Mouse (Mus musculus): ENCODE data around the gene Mob3c. TPM values are rescaled to one million over a fixed set of nuclear protein-coding genes. Genes with fewer than 3 reads are reported as not detected.

Mob3c gene
- total RNA-seq, 2 experiments from 2014 or later: 7.0 to 19.3 TPM

DNA sequence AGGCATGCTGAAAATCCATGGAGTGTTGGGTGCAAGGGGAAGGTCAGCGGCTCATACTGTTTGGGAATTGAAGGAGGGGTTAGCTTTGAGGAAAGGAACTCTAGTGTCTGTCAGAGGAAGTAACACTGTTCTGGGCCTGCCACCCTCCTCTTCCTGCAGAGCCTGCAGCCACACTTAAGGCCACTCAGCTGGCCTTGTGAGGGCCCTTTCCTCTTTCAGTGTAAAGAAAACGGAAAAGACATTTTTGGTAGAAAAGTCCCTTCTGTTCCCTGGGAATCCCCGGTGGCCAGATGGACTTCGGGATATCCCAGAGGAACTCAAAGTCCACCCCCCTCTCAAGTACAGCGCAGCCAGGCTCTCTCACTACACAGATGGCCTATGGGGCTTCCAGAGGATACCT lies 2.6 kb downstream of the Mob3c start:
- no peak for ATAC-seq (replicated peaks; ENCODE audit: low FRiP score, low TSS enrichment, poor library complexity, severe bottlenecking)

DNA sequence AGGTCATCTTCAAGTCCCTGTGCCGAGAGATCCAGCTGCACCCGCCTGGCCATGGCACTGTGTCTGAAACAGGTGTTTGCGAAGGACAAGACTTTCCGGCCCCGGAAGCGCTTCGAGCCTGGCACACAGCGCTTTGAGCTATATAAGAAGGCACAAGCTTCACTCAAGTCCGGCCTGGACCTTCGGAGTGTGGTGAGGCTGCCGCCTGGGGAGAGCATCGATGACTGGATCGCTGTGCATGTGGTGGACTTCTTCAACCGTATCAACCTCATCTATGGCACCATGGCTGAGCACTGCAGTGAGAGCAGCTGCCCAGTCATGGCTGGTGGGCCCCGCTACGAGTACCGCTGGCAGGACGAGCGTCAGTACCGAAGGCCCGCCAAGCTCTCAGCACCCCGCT lies 3.3 kb downstream of the Mob3c start:
- ATAC-seq (replicated peaks; ENCODE audit: low FRiP score, low TSS enrichment, poor library complexity, severe bottlenecking): no peak

DNA sequence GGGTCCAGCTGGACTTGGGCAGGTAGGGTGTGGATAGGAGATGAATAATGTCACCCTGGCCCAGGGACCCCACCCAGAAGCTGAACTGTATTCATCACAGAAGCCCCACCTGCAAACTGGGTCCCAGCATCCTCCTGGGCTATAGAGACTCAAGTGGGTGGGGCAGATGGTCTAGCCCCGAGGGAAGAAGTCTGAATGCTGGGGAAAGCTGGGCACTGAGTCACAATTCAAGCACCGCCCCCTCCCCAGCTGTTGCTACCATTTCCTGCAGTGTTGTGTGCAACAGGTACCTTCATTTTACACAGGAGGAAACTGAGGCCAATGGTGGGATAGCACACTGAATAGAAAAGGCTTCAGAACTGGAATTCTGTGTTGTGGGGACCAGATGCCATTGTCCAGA lies 4.1 kb downstream of the Mob3c start:
- no peak for ATAC-seq (replicated peaks; ENCODE audit: low FRiP score, low TSS enrichment, poor library complexity, severe bottlenecking)

DNA sequence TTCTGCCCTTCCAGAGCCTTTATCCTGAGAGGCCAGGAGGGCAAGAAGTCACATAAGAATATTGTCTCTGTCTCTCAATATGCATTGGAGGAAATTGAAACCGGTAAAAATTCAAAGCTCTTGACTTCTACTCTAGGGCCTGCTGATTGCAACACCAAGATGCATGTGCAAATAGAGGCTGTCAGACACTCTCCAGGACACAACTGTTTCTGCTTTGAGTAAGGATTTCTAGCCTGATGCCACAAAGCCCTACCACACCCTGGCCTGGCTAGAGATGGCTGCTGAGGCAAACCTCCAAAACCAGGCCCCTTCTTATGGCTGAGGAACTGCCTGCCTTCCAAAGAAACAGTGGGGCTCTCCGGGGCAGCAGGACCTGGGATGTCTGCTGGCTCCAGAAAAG lies 7.7 kb downstream of the Mob3c start:
- ATAC-seq (replicated peaks; ENCODE audit: low FRiP score, low TSS enrichment, poor library complexity, severe bottlenecking): no peak

DNA sequence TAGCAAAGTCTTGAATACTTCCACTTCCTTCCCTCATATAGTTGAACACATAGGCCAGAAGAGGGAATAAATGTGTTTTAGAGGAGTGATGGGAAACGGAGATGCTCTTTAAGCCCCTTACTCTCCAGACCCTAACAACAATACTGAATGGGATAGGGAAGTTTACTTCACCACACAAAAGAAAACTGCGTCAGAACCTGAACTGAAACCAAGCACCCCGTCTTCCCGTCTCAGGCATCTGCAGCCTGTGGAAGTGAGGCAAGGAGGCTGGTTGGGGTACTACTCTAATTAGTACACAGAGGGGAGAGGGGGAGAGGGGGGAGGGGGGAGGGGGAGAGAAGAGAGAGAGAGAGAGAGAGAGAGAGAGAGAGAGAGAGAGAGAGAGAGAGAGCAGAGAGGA lies 10.3 kb downstream of the Mob3c start:
- ATAC-seq (replicated peaks; ENCODE audit: low FRiP score, low TSS enrichment, poor library complexity, severe bottlenecking): no peak

DNA sequence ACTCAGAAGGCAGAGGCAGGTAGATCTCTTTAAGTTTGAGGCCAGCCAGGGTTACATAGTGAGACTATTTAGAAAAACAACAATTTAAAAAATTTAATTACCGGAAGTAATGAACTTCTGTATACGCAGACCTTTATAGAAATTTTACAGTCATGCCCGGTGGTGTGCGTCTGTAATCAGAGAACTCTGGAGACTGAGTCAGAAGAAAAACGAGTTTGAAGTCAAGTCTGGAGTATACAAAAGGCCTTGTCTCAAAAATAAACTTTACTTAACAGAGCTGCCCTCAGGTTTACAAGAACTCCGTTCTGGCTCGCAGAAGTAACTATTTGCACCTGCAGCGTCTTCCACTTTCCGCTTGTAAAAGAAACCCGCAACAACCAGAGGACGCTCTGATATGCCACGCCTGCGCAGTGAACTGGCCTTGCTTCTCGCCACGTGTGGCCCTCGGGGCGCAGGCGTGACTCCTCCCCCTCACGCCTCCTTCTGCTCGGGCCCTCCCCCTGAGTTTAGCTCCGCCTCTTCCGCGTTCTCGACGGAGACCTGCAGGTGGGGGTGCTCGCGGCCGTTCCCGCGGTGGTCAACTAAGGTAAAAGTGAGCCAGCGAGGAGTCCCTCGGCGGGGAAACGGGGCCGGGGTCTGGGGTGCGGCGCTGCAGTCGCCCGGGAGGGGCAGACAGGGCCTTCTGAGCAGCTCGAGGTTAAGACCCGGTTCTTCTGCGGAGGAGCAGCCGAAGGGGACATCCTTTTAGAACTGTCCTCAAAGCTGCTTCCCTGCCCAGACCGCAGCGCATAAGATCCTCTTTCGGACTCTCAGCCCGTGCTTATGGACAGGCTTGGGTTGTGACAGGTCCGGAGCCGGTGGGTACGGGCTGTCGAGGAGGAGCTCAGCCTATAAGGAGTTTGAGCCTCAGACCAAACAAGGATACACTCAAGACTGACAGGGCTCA lies 11.1 kb downstream of the Mob3c start, which contains the start of gene Mknk1:
Mknk1 (plus strand) TSS at position 503 of the 946 bp plus-strand sequence.
- peak; percentile 98 for ATAC-seq (replicated peaks; ENCODE audit: low FRiP score, low TSS enrichment, poor library complexity, severe bottlenecking)

DNA sequence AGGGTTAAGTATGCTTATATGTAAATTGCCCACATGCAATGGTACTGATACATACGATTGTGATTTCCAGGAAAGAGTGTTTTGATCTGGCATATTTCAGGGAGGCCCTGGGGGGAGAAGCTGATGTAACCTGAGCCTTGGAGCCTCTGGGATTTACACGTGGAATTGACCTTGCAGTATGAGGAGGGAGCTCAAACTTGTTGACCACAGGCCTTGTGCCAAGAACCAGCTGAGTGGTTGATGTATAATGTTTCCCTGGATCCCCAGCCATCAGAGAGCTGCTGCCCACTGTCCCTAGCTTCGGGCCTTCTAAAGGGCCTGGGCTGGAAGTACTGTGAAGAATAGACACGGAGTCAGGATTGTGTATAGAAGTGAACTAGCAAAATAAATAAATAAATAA lies 12.1 kb downstream of the Mob3c start:
- no peak for ATAC-seq (replicated peaks; ENCODE audit: low FRiP score, low TSS enrichment, poor library complexity, severe bottlenecking)

DNA sequence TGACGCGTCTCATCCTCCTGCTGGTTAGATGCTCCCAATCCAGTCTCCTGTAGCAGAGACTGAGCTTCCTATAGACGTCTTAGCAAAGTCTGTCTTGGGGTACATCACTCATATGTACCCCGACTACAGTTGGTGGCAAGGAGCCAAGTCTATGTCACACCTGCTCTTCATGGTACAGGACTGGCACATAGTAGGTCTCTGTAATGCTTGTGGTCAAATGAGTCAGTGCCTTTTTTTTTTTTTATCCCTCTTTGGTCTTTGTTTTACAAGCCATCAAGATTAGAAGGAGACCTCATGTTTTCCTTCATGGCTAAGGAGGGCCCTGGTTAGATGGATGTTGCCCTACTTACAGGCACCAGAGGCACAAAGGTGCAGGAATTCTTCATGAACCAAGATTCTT lies 12.9 kb downstream of the Mob3c start:
- ATAC-seq (replicated peaks; ENCODE audit: low FRiP score, low TSS enrichment, poor library complexity, severe bottlenecking): no peak

DNA sequence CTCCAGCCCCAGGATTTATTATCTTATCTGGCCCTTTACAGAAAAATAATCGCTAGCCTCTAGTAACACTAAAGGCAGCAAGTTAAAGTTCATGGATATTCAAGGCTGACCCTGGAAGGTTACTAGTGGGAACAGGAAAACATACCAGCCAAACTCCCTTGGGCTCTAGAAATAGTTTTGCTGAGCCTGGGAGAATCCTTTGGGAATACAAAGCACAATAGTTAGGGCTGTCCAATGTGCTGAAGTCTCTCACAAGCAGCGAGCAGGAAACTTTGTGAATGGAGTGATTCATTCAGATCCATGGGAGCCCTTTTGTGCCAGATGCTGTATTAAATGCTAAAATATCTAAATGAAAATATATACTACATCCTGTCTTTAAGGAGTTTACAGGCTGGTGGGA lies 18.8 kb downstream of the Mob3c start:
- no peak for ATAC-seq (replicated peaks; ENCODE audit: low FRiP score, low TSS enrichment, poor library complexity, severe bottlenecking)

DNA sequence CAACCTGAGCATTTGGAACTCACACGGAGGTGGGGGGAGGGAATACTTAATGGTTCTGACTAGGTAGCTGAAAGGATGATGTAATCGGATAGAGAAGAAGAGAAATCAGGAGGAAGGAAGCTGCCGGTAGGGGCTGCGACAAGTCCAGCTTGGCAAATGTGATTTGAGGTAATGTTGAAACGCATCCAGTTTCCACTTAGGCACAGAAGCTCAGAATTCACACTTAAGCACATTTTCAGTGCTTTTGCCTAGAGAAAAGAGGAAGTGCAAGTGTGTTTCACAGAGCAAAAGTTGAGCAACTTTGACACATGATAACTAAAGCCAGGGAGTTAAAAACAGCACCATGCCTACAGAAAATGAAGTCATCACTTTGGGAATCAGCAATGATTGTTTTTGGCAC lies 19.5 kb downstream of the Mob3c start:
- no peak for ATAC-seq (replicated peaks; ENCODE audit: low FRiP score, low TSS enrichment, poor library complexity, severe bottlenecking)

DNA sequence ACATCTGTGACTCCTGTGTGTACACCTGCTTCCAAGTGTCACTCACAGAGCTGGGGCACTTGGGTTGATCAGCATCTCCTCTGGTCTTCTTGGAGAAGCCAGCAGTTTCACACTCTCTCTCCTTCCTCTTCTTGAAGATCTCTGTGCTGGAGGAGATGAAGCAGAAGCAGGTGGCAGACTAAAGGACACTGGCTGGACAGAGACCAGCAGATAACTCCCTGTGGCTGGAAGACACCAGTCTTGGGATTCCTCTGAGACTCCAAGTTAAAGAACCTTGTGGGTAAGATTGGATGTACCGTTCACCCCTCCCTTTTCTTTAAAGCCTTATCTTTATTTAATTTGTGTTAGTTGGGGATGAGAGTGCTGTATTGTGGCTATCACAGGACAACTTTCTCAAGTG lies 20.2 kb downstream of the Mob3c start:
- peak; percentile 31 for ATAC-seq (replicated peaks; ENCODE audit: low FRiP score, low TSS enrichment, poor library complexity, severe bottlenecking)

DNA sequence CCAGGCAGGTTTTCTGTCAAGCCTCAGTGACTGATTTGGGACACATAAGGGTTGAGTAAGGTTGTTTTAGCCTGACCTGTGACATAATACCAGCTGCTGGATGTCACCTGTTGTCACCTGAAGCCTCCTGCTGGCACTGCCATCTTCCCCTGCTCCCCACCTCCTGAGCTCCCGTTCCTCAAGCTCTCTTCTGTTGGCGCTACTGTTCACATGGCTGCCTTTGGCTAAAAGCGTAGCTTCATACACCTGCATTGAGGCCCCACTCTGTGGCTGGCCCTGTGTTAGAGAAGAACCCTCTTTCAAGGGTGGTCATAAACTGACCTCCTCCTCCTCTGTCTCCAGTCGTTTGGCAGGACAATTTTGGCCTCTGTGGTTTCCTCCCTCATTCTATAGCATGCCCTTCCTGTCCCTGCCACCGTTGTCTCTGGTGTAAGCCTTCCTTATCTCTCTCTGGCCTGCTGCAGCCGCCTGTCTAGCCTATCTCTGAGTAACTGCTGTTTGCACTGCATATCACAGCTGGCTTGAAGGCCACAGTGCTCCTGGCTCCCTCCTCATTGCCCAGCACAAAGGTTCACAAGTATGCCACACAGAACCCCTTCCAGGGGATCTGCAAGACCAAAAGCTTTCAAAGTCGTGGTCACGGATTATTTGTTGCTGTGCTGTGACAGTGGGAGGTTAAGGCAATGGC lies 21.2 kb downstream of the Mob3c start:
- peak; percentile 98 for ATAC-seq (replicated peaks; ENCODE audit: low FRiP score, low TSS enrichment, poor library complexity, severe bottlenecking)

DNA sequence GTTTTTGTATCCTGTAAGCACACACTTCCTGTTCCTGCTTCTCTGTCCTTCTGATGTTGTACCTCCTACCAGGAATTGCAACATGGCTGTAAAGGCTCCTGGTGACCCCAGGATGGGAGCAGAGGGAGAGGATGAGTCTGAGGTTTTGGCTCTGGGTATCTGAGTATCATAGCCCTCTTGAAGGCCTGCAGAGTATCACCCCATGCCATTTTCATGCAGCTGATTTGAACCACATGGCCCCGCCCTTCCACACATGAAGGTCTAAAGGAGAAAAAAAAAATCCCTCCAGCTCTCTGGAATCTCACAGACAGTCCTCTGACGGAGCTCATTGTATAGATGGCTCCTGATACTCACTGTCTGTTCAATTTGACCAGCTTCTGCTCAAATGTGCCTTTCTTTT lies 22.2 kb downstream of the Mob3c start:
- no peak for ATAC-seq (replicated peaks; ENCODE audit: low FRiP score, low TSS enrichment, poor library complexity, severe bottlenecking)

DNA sequence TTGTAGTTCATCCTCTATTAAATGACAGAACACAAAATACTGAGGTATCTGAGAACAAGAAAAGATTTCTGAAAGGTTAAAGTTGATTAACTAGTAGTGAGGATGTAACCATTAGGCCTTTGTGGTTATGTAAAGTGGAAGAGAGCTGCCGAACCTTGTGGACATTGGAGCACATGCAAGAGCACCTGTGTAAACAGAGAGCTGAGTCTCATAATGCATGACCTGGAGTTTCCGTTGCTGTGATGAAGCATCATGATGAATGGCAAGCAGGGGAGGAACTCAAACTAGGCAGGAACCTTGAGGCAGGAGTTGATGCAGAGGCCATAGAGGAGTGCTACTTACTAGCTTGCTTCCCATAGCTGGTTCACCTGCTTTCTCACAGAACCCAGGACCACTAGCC lies 22.7 kb downstream of the Mob3c start:
- no peak for ATAC-seq (replicated peaks; ENCODE audit: low FRiP score, low TSS enrichment, poor library complexity, severe bottlenecking)

DNA sequence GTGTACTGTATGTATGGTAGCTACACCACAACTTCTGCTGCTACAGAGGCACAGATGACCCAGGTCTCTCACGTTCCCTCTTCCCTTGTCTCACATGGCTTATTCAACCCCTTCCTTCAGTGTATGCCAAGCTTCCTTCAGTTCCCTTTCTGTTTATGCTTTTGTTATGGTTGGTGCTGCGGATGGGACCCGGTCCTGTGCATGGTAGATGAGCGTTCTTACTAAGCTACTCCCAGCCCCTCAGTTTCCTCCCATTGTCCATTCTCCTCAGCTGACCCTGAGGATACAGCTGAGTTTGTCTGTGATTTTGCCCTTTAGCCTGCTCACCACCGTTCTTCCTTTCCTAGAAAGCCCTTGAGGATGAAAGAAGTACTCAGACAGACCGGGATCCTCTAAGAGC lies 23.7 kb downstream of the Mob3c start:
- no peak for ATAC-seq (replicated peaks; ENCODE audit: low FRiP score, low TSS enrichment, poor library complexity, severe bottlenecking)

DNA sequence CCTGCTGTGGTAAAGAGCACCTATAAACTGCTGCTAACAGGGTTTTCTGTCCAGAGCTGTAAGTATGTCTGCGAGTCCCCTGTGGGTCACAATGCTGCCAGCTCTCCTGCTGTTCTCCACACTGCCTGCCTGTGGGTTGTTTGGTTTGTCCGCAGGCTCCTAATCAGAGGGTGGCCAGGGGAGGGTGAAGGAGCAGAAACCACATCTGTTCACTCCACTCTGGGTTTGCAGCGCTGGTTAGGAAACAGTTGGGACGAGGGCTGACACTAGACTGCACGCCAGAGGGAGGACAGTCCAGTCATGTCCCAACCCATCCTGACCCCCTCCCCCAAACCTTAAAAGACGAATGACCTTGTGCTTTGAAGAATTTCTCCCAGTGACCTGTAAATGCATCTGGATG lies 27.2 kb downstream of the Mob3c start:
- ATAC-seq (replicated peaks; ENCODE audit: low FRiP score, low TSS enrichment, poor library complexity, severe bottlenecking): peak; percentile 46; the same call in 1 of the 2 replicates

DNA sequence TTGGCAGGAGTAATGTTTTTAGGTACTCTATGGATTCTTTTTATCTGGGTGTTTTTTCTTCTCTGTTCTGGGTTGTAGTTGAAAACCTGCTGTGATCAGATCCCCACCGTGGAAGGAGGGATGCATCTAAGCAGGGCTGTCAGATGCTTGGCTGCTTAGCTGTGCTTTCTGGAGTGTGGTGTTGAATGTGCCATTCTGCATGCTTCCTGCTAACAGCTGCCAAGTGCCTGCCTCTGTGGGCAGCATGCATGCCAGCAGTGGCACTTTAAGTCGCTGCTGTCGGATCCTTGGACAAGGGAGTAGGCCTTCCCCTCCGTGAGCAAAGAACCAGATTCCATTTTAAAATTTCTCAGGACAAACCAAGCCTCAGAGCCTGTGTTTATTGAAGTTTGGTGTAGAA lies 27.7 kb downstream of the Mob3c start:
- ATAC-seq (replicated peaks; ENCODE audit: low FRiP score, low TSS enrichment, poor library complexity, severe bottlenecking): no peak

DNA sequence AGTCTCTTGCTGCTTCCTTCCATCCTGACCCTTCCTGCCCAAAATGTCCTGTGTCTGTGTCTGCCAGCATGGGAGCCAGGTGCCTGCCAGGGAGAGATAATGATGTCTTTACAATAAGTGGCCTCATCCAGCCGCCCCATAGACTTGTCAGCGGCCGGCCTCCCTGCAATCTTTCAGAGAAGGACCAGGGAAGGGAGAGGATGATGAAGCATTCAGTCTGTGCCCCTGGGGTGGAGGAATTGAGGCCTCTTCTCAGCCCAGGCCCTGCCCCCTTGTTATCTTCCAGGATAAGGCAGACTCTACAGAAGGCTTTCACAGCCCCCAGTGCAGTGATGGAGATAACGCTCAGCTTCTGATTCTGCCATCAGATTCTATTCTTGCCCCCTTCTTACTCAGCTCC lies 28.4 kb downstream of the Mob3c start:
- peak; percentile 71 for ATAC-seq (replicated peaks; ENCODE audit: low FRiP score, low TSS enrichment, poor library complexity, severe bottlenecking)

DNA sequence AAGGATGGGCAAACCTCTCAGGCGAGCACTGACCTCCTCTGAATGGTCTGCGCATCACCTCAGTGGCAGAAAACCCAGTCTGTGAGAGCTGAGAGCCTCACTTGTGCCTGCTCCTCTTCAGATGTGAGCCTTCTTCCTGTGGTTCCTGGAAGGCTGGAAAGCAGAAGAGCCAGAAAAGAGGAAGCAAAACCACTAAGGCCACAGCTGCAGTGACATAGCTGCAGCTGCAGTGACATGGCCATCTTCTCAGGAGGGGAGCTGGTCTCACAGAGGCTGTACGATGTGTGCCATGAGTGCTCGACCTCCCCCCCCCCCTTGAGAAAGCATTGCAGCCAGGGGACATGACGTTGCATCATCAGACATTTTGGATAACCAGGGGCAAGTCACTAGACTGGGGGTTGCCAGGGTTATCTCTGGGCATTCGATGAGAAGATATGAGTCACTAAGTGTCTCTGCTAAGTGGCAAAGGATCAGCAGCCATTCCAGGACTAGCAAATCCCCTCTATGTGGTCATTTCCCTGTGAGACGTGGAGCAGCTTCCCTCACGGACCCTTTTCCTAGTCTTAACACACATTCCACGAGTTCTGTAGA lies 29.5 kb downstream of the Mob3c start:
- ATAC-seq (replicated peaks; ENCODE audit: low FRiP score, low TSS enrichment, poor library complexity, severe bottlenecking): no peak

DNA sequence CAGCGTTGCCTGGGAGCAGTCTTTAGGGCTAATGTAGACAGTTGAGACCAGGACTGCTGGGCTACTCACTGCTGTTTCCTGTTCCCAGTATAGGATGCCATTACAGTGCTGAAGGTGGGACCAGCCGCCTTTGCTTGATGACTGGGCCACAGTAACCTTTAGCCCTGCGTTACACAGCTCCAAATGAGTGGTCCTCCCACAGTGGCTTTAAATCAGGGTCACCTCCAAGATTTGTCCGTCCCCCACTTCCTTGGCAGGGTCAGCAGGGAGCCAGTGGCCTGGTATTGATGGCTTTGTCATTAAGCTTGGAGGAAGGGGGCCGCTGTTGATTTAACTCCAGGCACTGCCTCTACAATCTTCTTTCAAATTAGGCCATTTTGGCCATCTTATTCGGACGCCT lies 35.5 kb downstream of the Mob3c start:
- ATAC-seq (replicated peaks; ENCODE audit: low FRiP score, low TSS enrichment, poor library complexity, severe bottlenecking): no peak
